Mouse (Mus musculus) lung, adult 2 months (tissue): Measurements from ENCODE around the gene Slmap. TPM values are rescaled to one million over a fixed set of nuclear protein-coding genes. Genes with fewer than 3 reads are reported as not detected.

ENCODE experiments used
- DNase-seq: peaks from one replicate; pipeline ENCODE4 v3.0.0; 2022
- H3K4me1 ChIP-seq: fragments of 200-500 bp; 2 replicates; pipeline ENCODE4 v1.6.1; 2011; ENCODE audit warnings: low read length; ENCODE audit not compliant: control insufficient read depth, insufficient read depth
- H3K4me3 ChIP-seq: fragments of 200-500 bp; replicated peaks from 2 replicates; pipeline ENCODE3; 2011; ENCODE audit warnings: low read depth, mild to moderate bottlenecking, control low read depth, low read length; ENCODE audit errors: extremely low read depth
- CTCF ChIP-seq: fragments of 200-500 bp; IDR thresholded peaks from 2 replicates; pipeline ENCODE4 v1.5.1; 2011; ENCODE audit warnings: mild to moderate bottlenecking, low read length, control low read depth; ENCODE audit not compliant: insufficient read depth
- POLR2A ChIP-seq: fragments of 200-500 bp; IDR thresholded peaks from 2 replicates; pipeline ENCODE4 v1.6.1; 2011; ENCODE audit warnings: low read depth, mild to moderate bottlenecking, control low read depth, low read length, borderline replicate concordance; ENCODE audit errors: extremely low read depth
- WGBS: fragments of 180-500 bp; shearing (Covaris S2); methylation state at CpG from one replicate; pipeline ENCODE4 v1.1.7; 2018; 5-methylcytosine and 5-hydroxymethylcytosine counted together
- polyA plus RNA-seq: library from polyadenylated mRNA; depleted of rRNA; stranded (reverse); fragments of >200 nt; gene quantifications from 2 replicates; pipeline ENCODE4 v1.2.3, GENCODE M21; 2012

Gene Slmap
- polyA plus RNA-seq, 1 experiment = 22.8 TPM

DNA sequence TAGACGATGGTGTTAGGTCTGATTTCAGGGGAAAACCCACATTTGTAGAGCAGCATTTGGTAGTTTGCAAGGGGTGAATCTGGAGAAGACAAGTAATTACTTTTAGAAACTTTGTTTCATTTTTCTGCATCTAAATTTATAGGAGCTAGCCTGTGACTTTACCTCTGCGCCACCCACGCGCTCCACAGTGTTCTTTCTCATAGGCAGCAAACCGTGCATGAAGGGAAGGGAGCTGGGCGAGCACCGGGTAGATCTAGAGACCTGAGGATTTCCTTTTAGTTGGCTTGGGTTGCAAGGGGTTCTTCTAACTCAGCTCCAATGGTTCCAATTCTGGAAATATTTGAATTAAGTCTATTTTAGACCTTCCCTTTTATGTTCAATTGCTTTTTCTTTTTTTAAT lies 23.8 kb upstream of the Slmap start:
- Histone ChIP-seq H3K4me1 (peaks cover 6% of the 10 kb centered on the region; the same call in 1 of the 2 replicates), H3K4me3 (no peak overlapping the region)
- DNase-seq = no peak
- TF ChIP-seq POLR2A (no peak), CTCF (no peak)
- WGBS = 81% methylated on average over 7 of the region's 7 CpGs

GRCm38 (mm10) chr14:26557581-26557980 lies 22.9 kb upstream of the Slmap start:
- H3K4me1 ChIP-seq = peaks cover 6% of the 10 kb centered on the region; the same call in 1 of the 2 replicates
- DNase-seq = no peak
- H3K4me3 ChIP-seq = no peak overlapping the region
- WGBS = 26% methylated on average over 1 of the region's 1 CpGs
- no peak for TF ChIP-seq POLR2A
- no peak for TF ChIP-seq CTCF

DNA sequence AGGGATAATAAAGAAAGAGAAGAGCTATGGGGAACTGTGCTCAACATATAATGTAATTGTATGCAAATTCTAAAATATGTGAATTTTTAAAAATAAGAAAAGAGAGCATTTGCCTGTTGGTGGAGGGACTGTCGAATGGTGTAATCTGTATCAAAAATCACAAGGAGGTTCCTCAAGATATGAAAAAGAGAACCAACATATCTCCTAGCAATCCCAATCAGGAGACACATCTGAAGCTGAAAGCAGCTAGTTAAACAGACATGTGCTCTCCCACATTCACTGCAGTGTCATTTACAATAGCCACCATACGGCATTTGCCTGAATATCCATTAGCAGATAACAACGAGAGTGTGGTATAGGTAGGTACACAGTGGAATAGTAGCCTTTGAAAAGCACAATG lies 18.1 kb upstream of the Slmap start:
- WGBS = 76% methylated on average over 3 of the region's 3 CpGs
- TF ChIP-seq CTCF (no peak), POLR2A (no peak)
- no peak overlapping the region for H3K4me3 ChIP-seq
- H3K4me1 ChIP-seq = peaks cover 6% of the 10 kb centered on the region; the same call in 1 of the 2 replicates
- no peak for DNase-seq

DNA sequence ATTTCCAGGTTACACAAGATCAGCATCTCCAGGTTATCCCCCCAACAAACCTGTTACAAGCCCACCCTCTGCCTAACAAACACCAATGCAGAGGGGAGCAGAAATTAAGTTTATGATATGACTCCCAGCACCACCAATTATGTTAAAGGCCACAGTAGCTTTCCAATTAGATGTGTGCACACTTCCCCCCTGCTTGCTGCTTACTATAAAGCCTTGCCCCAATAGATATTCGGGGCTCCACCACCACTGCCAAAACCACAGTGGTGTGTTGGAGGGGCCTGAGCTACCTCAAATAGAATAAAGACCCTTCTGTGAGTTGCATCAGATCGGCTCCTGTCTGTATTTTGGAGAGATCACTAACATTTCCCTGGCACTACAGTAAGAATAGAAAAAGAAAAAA lies 17.7 kb upstream of the Slmap start:
- Histone ChIP-seq H3K4me1 (peaks cover 4% of the 10 kb centered on the region; the same call in 1 of the 2 replicates), H3K4me3 (no peak overlapping the region)
- no peak for TF ChIP-seq POLR2A
- TF ChIP-seq CTCF = no peak
- WGBS = 83% methylated on average over 2 of the region's 2 CpGs
- DNase-seq = no peak

- DNase-seq = no peak
- H3K4me3 ChIP-seq = no peak overlapping the region
- WGBS = 91% methylated on average over 8 of the region's 8 CpGs
- no peaks in the 10 kb centered on the region for H3K4me1 ChIP-seq
- TF ChIP-seq CTCF (no peak), POLR2A (no peak)
Observed at GRCm38 (mm10) chr14:26550712-26551111, 16.0 kb upstream of the Slmap start.

- no peak for TF ChIP-seq POLR2A
- Histone ChIP-seq H3K4me3 (no peak overlapping the region), H3K4me1 (no peaks in the 10 kb centered on the region)
- DNase-seq = no peak
- 73% methylated on average over 10 of the region's 10 CpGs for WGBS
Observed at GRCm38 (mm10) chr14:26547516-26548488, 13.1 kb upstream of the Slmap start.

DNA sequence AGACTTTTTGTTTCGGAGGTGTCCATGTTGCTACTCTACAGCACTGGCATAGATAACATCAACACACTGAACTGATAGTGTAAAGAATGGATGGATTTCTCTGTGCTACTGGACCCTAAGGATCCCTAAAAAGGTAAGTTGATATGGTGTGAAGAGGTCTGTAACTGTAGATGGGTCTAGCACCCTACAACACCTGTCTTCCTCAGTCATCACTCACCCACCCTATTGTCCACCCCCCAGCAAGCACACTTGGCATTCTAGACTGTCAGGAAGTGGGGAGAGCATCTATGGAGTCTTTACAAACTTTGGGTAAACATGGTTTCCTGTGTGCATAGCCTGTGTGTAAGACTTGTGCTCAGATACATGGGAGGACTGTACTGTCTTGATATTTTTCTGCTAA lies 7.4 kb upstream of the Slmap start:
- no peak for DNase-seq
- H3K4me1 ChIP-seq = no peaks in the 10 kb centered on the region
- TF ChIP-seq POLR2A = no peak
- no peak for TF ChIP-seq CTCF
- no peak overlapping the region for H3K4me3 ChIP-seq
- 88% methylated on average over 1 of the region's 1 CpGs for WGBS

- no peak for DNase-seq
- Histone ChIP-seq H3K4me1 (no peaks in the 10 kb centered on the region), H3K4me3 (no peak overlapping the region)
- WGBS = 76% methylated on average over 1 of the region's 1 CpGs
- TF ChIP-seq CTCF = no peak
- TF ChIP-seq POLR2A = no peak
Observed at GRCm38 (mm10) chr14:26540577-26540976, 5.8 kb upstream of the Slmap start.

DNA sequence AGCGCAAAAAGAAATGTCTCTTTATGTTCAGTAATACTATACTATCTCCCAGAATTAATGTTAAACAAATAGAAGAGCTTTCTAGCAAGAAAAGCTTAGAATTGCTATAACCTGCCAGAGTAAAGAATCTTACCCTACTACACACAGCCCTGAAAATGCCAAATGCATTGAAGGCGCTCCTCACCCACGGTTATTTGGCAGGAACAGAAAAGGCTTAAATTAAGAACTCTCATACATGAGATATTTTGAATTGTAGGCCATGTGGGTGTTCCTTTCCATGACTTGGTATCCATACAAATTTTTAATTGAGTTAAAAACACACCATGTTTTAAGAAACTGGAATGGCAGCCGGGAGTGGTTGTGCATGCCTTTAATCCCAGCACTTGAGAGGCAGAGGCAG lies 4.5 kb upstream of the Slmap start:
- no peak overlapping the region for H3K4me3 ChIP-seq
- TF ChIP-seq POLR2A (no peak), CTCF (no peak)
- WGBS = 76% methylated on average over 4 of the region's 4 CpGs
- DNase-seq = no peak
- H3K4me1 ChIP-seq = no peaks in the 10 kb centered on the region
